Mouse (Mus musculus): Measurements from ENCODE around the gene Suz12.
A peak's percentile ranks its signal among the peaks of the same experiment; 100 is the strongest.

Suz12 gene

GRCm38 (mm10) chr11:80077784-80078545, 85.1 kb downstream of the Suz12 start:
- DNase-seq (ENCODE audit: low read depth), result peak; percentile 76

GRCm38 (mm10) chr11:80078831-80079230, 85.9 kb downstream of the Suz12 start:
- no peak for DNase-seq (ENCODE audit: low read depth)

GRCm38 (mm10) chr11:80079751-80080150, 86.8 kb downstream of the Suz12 start:
- peak; percentile 46 for DNase-seq (ENCODE audit: low read depth)

DNA sequence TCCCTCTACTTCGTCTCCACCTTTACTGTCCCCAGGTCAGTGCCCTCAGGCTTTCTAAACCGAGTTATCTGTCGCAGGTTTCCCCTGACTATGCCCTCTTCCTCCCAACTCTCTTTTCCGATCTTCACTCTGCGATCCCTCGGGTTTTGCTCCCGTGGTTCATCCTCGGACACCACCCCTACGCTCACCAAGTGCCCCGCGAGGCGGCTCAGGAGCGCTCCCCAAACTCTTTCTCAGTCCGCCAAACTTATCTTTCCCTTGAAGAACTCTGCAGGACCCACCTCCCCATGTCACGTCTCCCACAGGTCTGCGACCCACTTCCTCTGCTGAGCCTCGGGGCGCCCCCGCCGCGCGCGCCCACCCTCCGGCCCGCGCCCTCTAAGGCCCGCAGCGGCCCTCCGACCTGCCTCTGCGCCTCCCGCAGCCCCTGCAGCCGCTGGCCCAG, 87.5 kb downstream of the Suz12 start:
- DNase-seq (ENCODE audit: low read depth), result no peak

GRCm38 (mm10) chr11:80080826-80081728, 88.2 kb downstream of the Suz12 start, which contains the start of gene Crlf3:
TSS of gene Crlf3 (minus strand) at chr11:80080991.
- DNase-seq (ENCODE audit: low read depth), result peak; percentile 96

GRCm38 (mm10) chr11:80081786-80082319, 88.9 kb downstream of the Suz12 start:
- DNase-seq (ENCODE audit: low read depth), result peak; percentile 37
